10 mouse cellular contexts compared by ENCODE assay signal in the genomic region with DNA sequence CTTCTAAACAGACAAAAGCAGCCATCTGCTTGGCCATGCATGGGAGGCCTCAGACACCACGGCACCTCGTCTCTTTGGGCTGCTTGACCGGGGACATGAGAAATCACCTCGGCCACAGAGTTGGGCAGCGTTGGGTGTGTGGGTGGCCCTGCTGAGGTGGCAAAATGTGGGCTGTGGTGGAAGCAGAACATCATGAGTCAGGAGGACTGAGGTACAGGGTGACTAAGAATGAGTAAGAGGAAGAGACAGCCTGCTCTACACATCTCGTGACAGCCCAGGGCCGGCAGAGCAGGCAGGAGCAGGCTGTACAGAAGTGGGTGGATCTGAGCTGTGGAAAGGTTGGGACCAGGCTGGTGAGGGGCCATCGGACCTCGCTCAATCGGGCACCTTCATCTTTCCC. TPM values are rescaled to one million over a fixed set of nuclear protein-coding genes. Genes with fewer than 3 reads are reported as not detected.
A peak's percentile ranks its signal among the peaks of the same experiment; 100 is the strongest.
DNase-seq lines count a peak whose midpoint lies in the region; ATAC-seq lines count a peak whose summit lies in the region.
"Had no signal": no experiment of that assay in that cellular context is flagged by ENCODE, and none has a peak within 500 bp of the region (broad histone marks: within the 10 kb centered on the region; RNA-seq: fewer than 3 reads in every experiment).

No protein-coding gene starts in this region.

- H3K4me2 ChIP-seq in midbrain, embryonic 16.5 days (ENCODE audit: low read length): no peak overlapping the region
- no peak overlapping the region for H3K4me2 ChIP-seq in forebrain, embryonic 12.5 days
- H3K4me2 ChIP-seq: neural tube, embryonic 12.5 days had no signal

- no peaks in the 10 kb centered on the region for H3K9me3 ChIP-seq in midbrain, embryonic 16.5 days (replicated peaks; ENCODE audit: control insufficient read depth, low read length, poor library complexity, severe bottlenecking)
- H3K9me3 ChIP-seq in forebrain, embryonic 12.5 days: no peaks in the 10 kb centered on the region
- H3K9me3 ChIP-seq: neural tube, embryonic 12.5 days had no signal

- no peak overlapping the region for H3K4me3 ChIP-seq in midbrain, embryonic 16.5 days (ENCODE audit: low read depth, low read length)
- no peak overlapping the region for H3K4me3 ChIP-seq in forebrain, embryonic 12.5 days (replicated peaks)
- H3K4me3 ChIP-seq: heart, adult 2 months; neural tube, embryonic 12.5 days had no signal

- H3K27ac ChIP-seq in midbrain, embryonic 16.5 days (ENCODE audit: low read length): no peak overlapping the region
- no peak overlapping the region for H3K27ac ChIP-seq in forebrain, embryonic 12.5 days
- H3K27ac ChIP-seq: heart, adult 2 months; neural tube, embryonic 12.5 days had no signal

- DNase-seq in gastrocnemius, postnatal 25 days: peak; percentile 28
- DNase-seq in gastrocnemius, postnatal 4 days (ENCODE audit: low spot score in 2 of 2): no peak
- DNase-seq in urinary bladder, postnatal 25 days (ENCODE audit: low spot score): peak; percentile 39
- DNase-seq in urinary bladder, postnatal 10 days (ENCODE audit: low spot score): no peak
- DNase-seq in layer of hippocampus, postnatal 10 days (ENCODE audit: low spot score in 2 of 2): peak; percentile 13 to 20
- peak; percentile 52 to 62 for DNase-seq in right cerebral cortex, postnatal 36 days (ENCODE audit: low spot score in 2 of 2)

- H3K9ac ChIP-seq in midbrain, embryonic 16.5 days (ENCODE audit: low read depth, low read length): no peak overlapping the region
- no peak overlapping the region for H3K9ac ChIP-seq in forebrain, embryonic 12.5 days
- H3K9ac ChIP-seq: neural tube, embryonic 12.5 days had no signal

- ATAC-seq in midbrain, embryonic 16.5 days: no peak
- ATAC-seq in forebrain, embryonic 12.5 days (ENCODE audit: low FRiP score): no peak

- no peaks in the 10 kb centered on the region for H3K4me1 ChIP-seq in midbrain, embryonic 16.5 days (ENCODE audit: control insufficient read depth, insufficient read depth, low read length)
- no peaks in the 10 kb centered on the region for H3K4me1 ChIP-seq in forebrain, embryonic 12.5 days
- H3K4me1 ChIP-seq: neural tube, embryonic 12.5 days had no signal

- no peaks in the 10 kb centered on the region for H3K27me3 ChIP-seq in midbrain, embryonic 16.5 days (ENCODE audit: control insufficient read depth, insufficient read depth, low read depth, low read length)
- no peaks in the 10 kb centered on the region for H3K27me3 ChIP-seq in forebrain, embryonic 12.5 days
- H3K27me3 ChIP-seq: neural tube, embryonic 12.5 days had no signal

- H3K36me3 ChIP-seq in midbrain, embryonic 16.5 days (ENCODE audit: control insufficient read depth, insufficient read depth, low read length): peaks cover 37% of the 10 kb centered on the region
- peaks cover 91% of the 10 kb centered on the region for H3K36me3 ChIP-seq in forebrain, embryonic 12.5 days (replicated peaks)

- WGBS in midbrain, embryonic 16.5 days: 90% methylated on average over 10 of the region's 10 CpGs
- WGBS in forebrain, embryonic 12.5 days: 89% methylated on average over 10 of the region's 10 CpGs

RNA-seq across cellular contexts. Expression of gene Dhx34, which starts 14.3 kb away (rescaled TPM):
- total RNA-seq in gastrocnemius, postnatal 25 days (2021): 1 to 10 TPM; 3.2 to 3.4 TPM
- 10 to 100 TPM in 1 of 2 experiments, 1 to 10 TPM in 1; 9.3 to 10.5 TPM for total RNA-seq in gastrocnemius, postnatal 4 days (2021)
- 10 to 100 TPM; 10.8 to 11.3 TPM for total RNA-seq in layer of hippocampus, postnatal 10 days (2021)
- polyA plus RNA-seq in midbrain, embryonic 16.5 days (2015; fragmentation: Nextera tagmentation; extraction: Ambion mirVana): 13.6 and 14.3 TPM in 2 replicates
- 17.1 and 20.5 TPM in 2 replicates for polyA plus RNA-seq in forebrain, embryonic 12.5 days (2016; fragmentation: Nextera tagmentation; extraction: Ambion mirVana)

RNA-seq across cellular contexts. Expression of gene Meis3, which starts 32.6 kb away (rescaled TPM):
- 1 to 10 TPM in 1 of 2 experiments, under 1 TPM in 1; 0.97 to 1.9 TPM for total RNA-seq in gastrocnemius, postnatal 25 days (2021)
- total RNA-seq in gastrocnemius, postnatal 4 days (2021): 10 to 100 TPM in 1 of 2 experiments, 1 to 10 TPM in 1; 9.5 to 11.7 TPM
- 10 to 100 TPM; 36.2 to 41.5 TPM for total RNA-seq in layer of hippocampus, postnatal 10 days (2021)
- polyA plus RNA-seq in midbrain, embryonic 16.5 days (2015; fragmentation: Nextera tagmentation; extraction: Ambion mirVana): 143 and 147 TPM in 2 replicates
- 91.2 and 94.9 TPM in 2 replicates for polyA plus RNA-seq in forebrain, embryonic 12.5 days (2016; fragmentation: Nextera tagmentation; extraction: Ambion mirVana)

RNA-seq across cellular contexts. Expression of gene C5ar2, which starts 36.5 kb away (rescaled TPM):
- total RNA-seq in gastrocnemius, postnatal 25 days (2021): under 1 TPM; 0.13 to 0.23 TPM
- total RNA-seq in gastrocnemius, postnatal 4 days (2021): under 1 TPM; 0.08 to 0.17 TPM
- total RNA-seq in layer of hippocampus, postnatal 10 days (2021): under 1 TPM; 0.33 to 0.37 TPM
- polyA plus RNA-seq in midbrain, embryonic 16.5 days (2015; fragmentation: Nextera tagmentation; extraction: Ambion mirVana): 0.06 and 0.14 TPM in 2 replicates
- polyA plus RNA-seq in forebrain, embryonic 12.5 days (2016; fragmentation: Nextera tagmentation; extraction: Ambion mirVana): not detected in 2 replicates

RNA-seq across cellular contexts. Expression of gene C5ar1, which starts 51.8 kb away (rescaled TPM):
- total RNA-seq in gastrocnemius, postnatal 25 days (2021): 1 to 10 TPM; 1.6 to 2.9 TPM
- total RNA-seq in gastrocnemius, postnatal 4 days (2021): 1 to 10 TPM; 6.1 to 8.8 TPM
- 1 to 10 TPM; 1.1 to 1.3 TPM for total RNA-seq in layer of hippocampus, postnatal 10 days (2021)
- polyA plus RNA-seq in midbrain, embryonic 16.5 days (2015; fragmentation: Nextera tagmentation; extraction: Ambion mirVana): 1.2 and 1.5 TPM in 2 replicates
- polyA plus RNA-seq in forebrain, embryonic 12.5 days (2016; fragmentation: Nextera tagmentation; extraction: Ambion mirVana): 0.70 and 0.73 TPM in 2 replicates

Comparison
In these comparisons a context has a peak if more than half of its experiments do, and no peak if none do; other contexts are left out.
1. DNase-seq: peak in gastrocnemius, postnatal 25 days (single experiment), urinary bladder, postnatal 25 days (single experiment), layer of hippocampus, postnatal 10 days (2 of 2) and right cerebral cortex, postnatal 36 days (2 of 2); none in gastrocnemius, postnatal 4 days (0 of 2) and urinary bladder, postnatal 10 days (single experiment).